Mouse (Mus musculus) G1E (cell line): Measurements from ENCODE around the gene Gm49369.

Experiments
- CTCF ChIP-seq: IDR thresholded peaks from 2 replicates; pipeline ENCODE4 v1.5.1; 2012; ENCODE audit warnings: low read depth, low read length, inconsistent platforms, mixed read lengths
- GATA1 ChIP-seq: IDR thresholded peaks from 2 replicates; pipeline ENCODE4 v1.6.1; 2012; ENCODE audit warnings: borderline replicate concordance, low read length, inconsistent platforms, mixed read lengths
- TAL1 ChIP-seq: conservative IDR thresholded peaks from 2 replicates; pipeline ENCODE4 v1.6.1; 2012; ENCODE audit warnings: low read depth, low read length, inconsistent platforms, mixed read lengths

DNA sequence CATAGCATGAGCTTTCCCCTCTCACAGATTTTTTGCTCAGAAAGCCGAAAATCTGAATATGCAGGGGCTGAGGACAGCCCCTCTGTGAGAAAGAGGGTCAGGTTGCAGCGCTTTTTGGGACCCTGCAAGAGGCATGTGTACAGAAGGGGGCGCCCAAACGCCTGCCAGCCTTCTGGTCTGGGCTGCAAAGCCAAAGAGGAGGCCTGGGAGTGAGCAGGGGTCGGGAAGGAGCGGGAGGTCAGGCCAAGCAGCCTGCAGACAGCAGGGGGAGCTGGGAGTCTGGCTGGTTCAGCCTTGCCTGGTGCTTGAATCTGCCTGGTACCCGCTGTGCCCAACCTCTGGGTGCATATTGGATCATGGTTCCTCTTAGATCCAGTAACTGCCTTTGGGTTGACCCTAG is 45.7 kb upstream of the Gm49369 start:
- no peak for TF ChIP-seq CTCF
- no peak for TF ChIP-seq GATA1
- TF ChIP-seq TAL1 = no peak
